Mouse (Mus musculus) lung, postnatal 4 days (tissue): Measurements from ENCODE around the gene Vmn2r83.

Experiments
- DNase-seq, 2 experiments: peaks; one replicate each; pipeline ENCODE4 v3.0.0; 2021

Gene Vmn2r83

DNA sequence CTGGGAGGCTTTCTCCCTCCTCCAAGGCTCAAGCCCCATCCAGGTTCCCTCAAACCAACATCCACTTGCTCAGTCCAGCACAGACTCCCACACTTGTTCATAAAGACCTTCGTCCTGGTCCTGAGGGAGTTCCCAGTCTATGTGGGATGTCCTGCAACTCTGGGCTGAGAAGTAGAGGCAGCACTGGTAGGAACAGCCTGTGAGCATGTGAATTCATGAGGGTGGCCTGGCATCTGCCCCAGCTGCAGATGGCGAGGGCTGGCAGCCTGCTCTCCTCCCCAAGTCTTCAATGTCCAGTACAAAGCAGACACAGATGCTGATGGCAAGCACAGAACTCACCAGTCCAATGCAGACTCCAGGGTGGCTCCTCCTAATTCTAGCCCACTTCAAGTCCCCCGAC, 69.8 kb downstream of the Vmn2r83 start:
- DNase-seq, result peak in 1 of 2 experiments; percentile 17

DNA sequence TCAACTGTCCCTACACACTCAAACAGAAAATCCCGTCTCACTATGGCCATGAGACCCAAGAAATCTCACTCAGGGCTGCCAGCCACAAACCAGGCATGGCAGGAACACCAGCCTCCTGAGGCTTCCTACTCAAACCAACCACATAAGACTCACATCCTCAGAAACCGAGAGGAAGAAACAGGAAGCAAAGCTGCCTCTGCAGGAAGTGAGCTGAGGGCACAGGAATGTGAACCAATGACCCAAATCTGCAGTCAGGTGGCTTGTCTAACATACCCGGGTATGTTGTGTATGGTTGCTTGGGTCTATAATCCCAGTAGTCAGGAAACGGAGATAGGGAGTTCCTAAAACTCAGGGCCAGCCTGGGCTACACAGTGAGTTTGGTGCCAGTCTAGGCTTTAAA, 70.3 kb downstream of the Vmn2r83 start:
- peak; percentile 26 to 27 for DNase-seq

DNA sequence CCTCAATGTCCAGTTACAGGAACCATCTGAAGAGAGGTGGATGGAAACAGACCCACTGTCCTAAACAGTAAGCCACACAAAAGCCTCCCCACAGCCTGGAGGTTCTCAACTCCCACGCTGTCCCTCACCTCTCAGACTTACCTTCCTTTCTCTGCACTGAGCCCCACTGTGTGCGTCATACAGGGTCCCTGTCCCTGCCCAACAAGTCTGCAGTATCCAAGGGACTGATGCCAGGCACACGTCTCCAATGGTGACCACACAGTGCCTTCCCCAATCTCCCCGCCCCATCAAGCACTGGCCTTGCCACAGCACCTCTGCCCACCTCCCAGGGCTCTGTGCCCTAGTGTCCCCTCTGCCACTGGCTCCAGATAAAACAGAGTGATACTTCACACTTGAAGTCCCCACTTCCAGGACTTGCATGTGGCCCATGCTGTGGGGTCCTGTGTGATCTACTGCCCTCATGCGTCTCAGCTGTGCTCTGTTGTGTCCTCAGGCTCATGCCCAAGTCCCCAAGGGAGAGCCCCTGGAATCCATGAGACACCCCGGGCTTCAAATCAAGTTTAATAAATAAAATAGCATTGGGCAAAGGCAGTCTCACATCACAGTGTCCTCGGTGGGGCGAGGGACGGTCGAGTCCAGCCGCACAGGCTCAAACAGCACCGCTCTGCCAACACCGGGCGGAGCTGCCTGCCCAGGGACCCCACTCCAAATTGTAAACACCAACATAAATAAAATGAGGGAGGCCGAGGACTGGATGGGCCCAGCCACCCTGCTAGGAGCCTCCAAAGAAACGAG, 71.4 kb downstream of the Vmn2r83 start:
- peak in 1 of 2 experiments; percentile 20 for DNase-seq

DNA sequence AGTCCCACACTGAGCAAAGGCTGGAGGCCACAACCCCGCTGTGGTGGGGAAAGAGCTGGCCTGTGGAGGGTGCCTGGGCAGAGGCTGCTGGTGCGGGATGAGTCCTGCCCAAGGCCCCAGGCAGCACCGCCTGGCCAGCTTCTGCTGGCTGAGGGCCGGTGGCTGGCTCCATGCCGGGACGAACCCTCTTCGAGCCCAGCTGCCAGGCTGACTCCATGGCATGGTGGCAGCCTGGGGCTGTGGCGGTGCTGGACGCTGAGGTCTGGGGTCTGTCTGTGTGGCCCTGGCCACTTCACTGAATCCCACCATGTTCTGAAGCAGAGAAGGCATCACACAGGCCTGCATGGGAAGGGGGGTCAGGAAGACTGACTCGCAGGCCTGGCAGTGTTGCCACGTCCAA, 72.2 kb downstream of the Vmn2r83 start:
- DNase-seq, result no peak

DNA sequence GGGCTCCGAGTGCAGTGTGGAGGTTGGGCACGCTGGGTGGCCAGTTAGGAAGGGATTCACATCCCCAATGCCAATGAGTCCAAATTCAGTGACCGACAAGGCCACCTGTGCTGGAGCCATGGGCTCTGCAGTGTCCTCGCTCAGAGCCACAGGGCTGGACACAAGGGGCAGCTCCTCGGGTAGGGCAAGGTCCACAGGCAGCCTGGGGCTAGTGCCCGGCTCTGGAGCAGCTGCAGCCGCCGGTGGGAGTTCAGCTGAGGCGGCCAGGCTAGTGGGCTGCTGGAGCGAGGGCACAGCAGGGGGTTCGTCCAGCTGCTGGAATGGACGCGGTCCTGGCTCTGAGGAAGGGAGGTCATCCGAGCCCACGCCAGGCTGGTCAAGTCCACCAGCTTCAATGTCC, 73.0 kb downstream of the Vmn2r83 start:
- DNase-seq, result peak in 1 of 2 experiments; percentile 21

DNA sequence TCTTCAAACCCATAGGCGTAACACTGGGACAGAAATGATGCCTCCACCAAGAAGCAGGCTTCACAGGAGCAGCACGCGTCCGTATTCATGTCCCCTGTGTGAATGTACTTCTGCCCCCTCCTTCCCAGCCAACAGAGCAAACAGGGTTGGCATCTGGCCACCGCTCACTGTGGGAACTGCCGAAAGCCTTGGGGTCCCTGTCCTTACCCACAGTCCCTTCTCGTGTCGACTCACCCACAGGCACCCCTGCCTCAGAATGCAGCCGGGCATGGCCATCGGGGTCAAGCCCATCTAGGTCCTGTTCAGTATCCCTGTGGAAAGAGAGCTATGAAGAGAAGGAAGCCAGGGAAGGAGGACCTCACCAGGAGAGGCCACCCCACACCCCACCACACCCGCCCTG, 73.6 kb downstream of the Vmn2r83 start:
- peak in 1 of 2 experiments; percentile 14 for DNase-seq
